Mouse (Mus musculus) liver, postnatal 0 days (tissue): ENCODE measurements at regions not wholly inside any gene's neighbourhood (a gene's known extent, or its start where the extent isn't known, plus 50 kb on each side); places are given as distances from the start of the nearest gene placed in this dataset.

Experiments used
- ATAC-seq: fragments of 200-750 bp; cut with Nextera tagmentation; 2 replicates; pipeline ENCODE4 v1.8.0; 2017; ENCODE audit warnings: mild to moderate bottlenecking, moderate library complexity
- DNase-seq: peaks from one replicate; pipeline ENCODE4 v3.0.0-alpha.2; 2016
- H3K27ac ChIP-seq: fragments of 300-500 bp; sonication (generic); 2 replicates; pipeline ENCODE4 v1.5.1; 2014; ENCODE audit warnings: antibody characterized with exemption, moderate library complexity, mild to moderate bottlenecking, low read depth
- H3K27me3 ChIP-seq: fragments of 300-500 bp; sonication (generic); 2 replicates; pipeline ENCODE4 v1.6.1; 2014; ENCODE audit warnings: low read length, control low read depth, mixed read lengths; ENCODE audit not compliant: insufficient read depth
- H3K36me3 ChIP-seq: fragments of 300-500 bp; sonication (generic); replicated peaks from 2 replicates; pipeline ENCODE4 v1.6.1; 2014; ENCODE audit warnings: mild to moderate bottlenecking, control low read depth, low read length, moderate library complexity, mixed read lengths; ENCODE audit not compliant: insufficient read depth
- H3K4me1 ChIP-seq: fragments of 300-500 bp; sonication (generic); 2 replicates; pipeline ENCODE4 v1.6.1; 2014; ENCODE audit warnings: antibody characterized with exemption, mild to moderate bottlenecking, control low read depth; ENCODE audit not compliant: insufficient read depth
- H3K4me2 ChIP-seq: fragments of 300-500 bp; sonication (generic); 2 replicates; pipeline ENCODE4 v1.6.1; 2014; ENCODE audit warnings: low read depth, mild to moderate bottlenecking, low read length, moderate library complexity, mixed read lengths
- H3K4me3 ChIP-seq: fragments of 300-500 bp; sonication (generic); 2 replicates; pipeline ENCODE4 v1.5.1; 2014; ENCODE audit warnings: low read depth, low read length
- H3K9ac ChIP-seq: fragments of 300-500 bp; sonication (generic); replicated peaks from 2 replicates; pipeline ENCODE4 v1.6.1; 2014; ENCODE audit warnings: mild to moderate bottlenecking, moderate library complexity
- H3K9me3 ChIP-seq: fragments of 300-500 bp; sonication (generic); 2 replicates; pipeline ENCODE4 v1.6.1; 2016; ENCODE audit warnings: mild to moderate bottlenecking, control low read depth, low read length, mixed read lengths
- CTCF ChIP-seq: sonication (generic); IDR thresholded peaks from 2 replicates; pipeline ENCODE4 v1.5.1; 2016; ENCODE audit warnings: antibody characterized with exemption, low read depth
- EP300 ChIP-seq: IDR thresholded peaks from 2 replicates; pipeline ENCODE4 v1.6.1; 2016; ENCODE audit warnings: antibody characterized with exemption, low read depth, mild to moderate bottlenecking
- WGBS: fragments of 180-500 bp; shearing (Covaris S2); extraction: QIAGEN DNeasy Blood & Tissue Kit; methylation state at CpG from one replicate; pipeline ENCODE4 v1.1.7; 2014; ENCODE audit not compliant: insufficient replicate concordance; 5-methylcytosine and 5-hydroxymethylcytosine counted together

GRCm38 (mm10) chr15:61142851-61143250, 220.0 kb upstream of the A1bg start:
- TF ChIP-seq EP300 (no peak), CTCF (no peak)
- H3K27me3 ChIP-seq = no peaks in the 10 kb centered on the region
- H3K27ac ChIP-seq = no peak overlapping the region
- no peaks in the 10 kb centered on the region for H3K36me3 ChIP-seq
- H3K4me1 ChIP-seq = no peaks in the 10 kb centered on the region
- H3K4me2 ChIP-seq = no peak overlapping the region
- no peak for DNase-seq
- ATAC-seq = no peak
- H3K9ac ChIP-seq = no peak overlapping the region
- no peak overlapping the region for H3K4me3 ChIP-seq
- no peaks in the 10 kb centered on the region for H3K9me3 ChIP-seq
- WGBS = 75% methylated on average over 3 of the region's 3 CpGs

- 78% methylated on average over 5 of the region's 5 CpGs for WGBS
- H3K27ac ChIP-seq = no peak overlapping the region
- H3K27me3 ChIP-seq = no peaks in the 10 kb centered on the region
- H3K9me3 ChIP-seq = no peaks in the 10 kb centered on the region
- no peaks in the 10 kb centered on the region for H3K4me1 ChIP-seq
- DNase-seq (no peak), ATAC-seq (no peak)
- TF ChIP-seq EP300 = no peak
- TF ChIP-seq CTCF = no peak
- H3K36me3 ChIP-seq = no peaks in the 10 kb centered on the region
- no peak overlapping the region for H3K4me2 ChIP-seq
- H3K9ac ChIP-seq = no peak overlapping the region
- no peak overlapping the region for H3K4me3 ChIP-seq
Measured at GRCm38 (mm10) chr15:61139151-61139550, 216.3 kb upstream of the A1bg start.

DNA sequence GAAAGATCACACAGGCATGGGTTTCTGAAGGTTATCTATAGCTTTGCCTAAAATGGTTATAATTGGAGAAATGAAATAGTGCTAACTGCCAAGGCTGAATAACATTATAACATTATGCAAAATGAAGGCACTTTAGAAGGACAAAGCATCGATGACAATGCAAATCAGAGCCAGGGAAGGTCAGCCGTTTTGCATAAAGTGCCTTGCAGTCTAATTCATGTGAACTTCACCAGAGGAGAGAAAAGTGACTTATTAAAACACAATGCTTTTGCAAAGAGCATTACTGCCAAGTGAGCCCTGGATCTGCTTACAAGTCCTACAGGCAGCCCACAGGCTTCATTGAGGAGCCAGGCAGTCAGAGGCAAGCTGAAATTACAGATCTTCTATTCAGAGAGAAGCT, 214.0 kb upstream of the A1bg start:
- Histone ChIP-seq H3K9me3 (no peaks in the 10 kb centered on the region), H3K36me3 (no peaks in the 10 kb centered on the region), H3K4me3 (no peak overlapping the region), H3K27ac (no peak overlapping the region), H3K9ac (no peak overlapping the region), H3K27me3 (no peaks in the 10 kb centered on the region), H3K4me2 (no peak overlapping the region), H3K4me1 (no peaks in the 10 kb centered on the region)
- ATAC-seq = no peak
- WGBS = 78% methylated on average over 2 of the region's 2 CpGs
- DNase-seq = no peak
- TF ChIP-seq EP300 (no peak), CTCF (no peak)

- H3K36me3 ChIP-seq = no peaks in the 10 kb centered on the region
- H3K4me2 ChIP-seq = no peak overlapping the region
- ATAC-seq = no peak
Measured at GRCm38 (mm10) chr15:61133316-61133715, 210.5 kb upstream of the A1bg start.

GRCm38 (mm10) chr15:61127971-61128370, 205.2 kb upstream of the A1bg start:
- TF ChIP-seq CTCF = no peak
- H3K4me2 ChIP-seq = no peak overlapping the region
- no peak for ATAC-seq
- 74% methylated on average over 2 of the region's 2 CpGs for WGBS
- no peaks in the 10 kb centered on the region for H3K27me3 ChIP-seq
- H3K36me3 ChIP-seq = no peaks in the 10 kb centered on the region
- H3K27ac ChIP-seq = no peak overlapping the region
- H3K4me3 ChIP-seq = no peak overlapping the region
- H3K9me3 ChIP-seq = no peaks in the 10 kb centered on the region
- no peak for DNase-seq
- H3K9ac ChIP-seq = no peak overlapping the region
- no peaks in the 10 kb centered on the region for H3K4me1 ChIP-seq

More at GRCm38 (mm10) chr15:61133316-61133715, 210.5 kb upstream of the A1bg start:
- no peak for DNase-seq
- TF ChIP-seq CTCF (no peak), EP300 (no peak)
- H3K9me3 ChIP-seq = no peaks in the 10 kb centered on the region
- H3K27me3 ChIP-seq = no peaks in the 10 kb centered on the region
- no peak overlapping the region for H3K4me3 ChIP-seq
- H3K27ac ChIP-seq = no peak overlapping the region
- WGBS = 53% methylated on average over 1 of the region's 1 CpGs
- H3K4me1 ChIP-seq = no peaks in the 10 kb centered on the region
- H3K9ac ChIP-seq = no peak overlapping the region

DNA sequence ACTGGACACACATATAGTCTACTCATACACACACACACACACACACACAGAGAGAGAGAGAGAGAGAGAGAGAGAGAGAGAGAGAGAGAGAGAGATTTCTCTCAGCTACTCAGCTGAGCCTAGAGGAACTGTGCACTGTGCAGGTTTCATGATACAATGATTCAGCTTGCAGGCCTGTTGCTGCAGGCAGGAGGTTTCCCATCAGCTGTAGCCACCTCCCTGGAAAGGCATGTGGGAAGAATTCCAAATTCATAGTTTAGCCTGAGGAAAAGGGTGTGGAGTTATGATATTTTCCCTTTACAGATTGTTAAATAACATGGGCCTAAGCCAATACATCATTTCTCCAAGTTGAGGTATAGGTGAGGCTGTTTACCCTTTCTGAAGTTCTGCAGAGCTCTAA, 204.3 kb upstream of the A1bg start:
- Histone ChIP-seq H3K9me3 (no peaks in the 10 kb centered on the region), H3K9ac (no peak overlapping the region), H3K27ac (no peak overlapping the region), H3K4me2 (no peak overlapping the region), H3K27me3 (no peaks in the 10 kb centered on the region), H3K36me3 (no peaks in the 10 kb centered on the region), H3K4me1 (no peaks in the 10 kb centered on the region), H3K4me3 (no peak overlapping the region)
- TF ChIP-seq CTCF (no peak), EP300 (no peak)
- ATAC-seq = no peak
- DNase-seq = no peak

DNA sequence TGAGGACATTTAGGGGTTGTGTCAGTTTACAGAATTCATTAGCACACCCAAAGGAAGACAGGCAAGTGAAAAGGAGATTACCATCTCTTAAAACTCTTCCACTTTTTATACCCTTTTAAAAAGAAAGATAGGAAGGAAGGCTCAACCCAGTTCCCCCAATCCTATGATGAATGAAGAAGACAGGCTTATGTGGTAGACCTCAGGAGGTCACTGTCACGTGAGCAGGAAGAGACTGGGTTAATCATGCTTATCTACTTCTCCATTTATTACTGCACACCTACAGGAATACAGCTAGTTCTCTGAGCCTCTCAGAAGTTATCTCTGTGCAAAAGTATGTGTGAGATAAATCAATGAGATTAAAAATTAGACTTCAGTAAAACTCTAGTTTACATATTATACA, 194.1 kb upstream of the A1bg start:
- WGBS = 6% methylated on average over 1 of the region's 1 CpGs
- Histone ChIP-seq H3K4me1 (no peaks in the 10 kb centered on the region), H3K9ac (no peak overlapping the region), H3K36me3 (no peaks in the 10 kb centered on the region), H3K4me3 (no peak overlapping the region), H3K9me3 (no peaks in the 10 kb centered on the region), H3K27ac (no peak overlapping the region), H3K4me2 (no peak overlapping the region), H3K27me3 (no peaks in the 10 kb centered on the region)
- ATAC-seq = no peak
- TF ChIP-seq EP300 (no peak), CTCF (no peak)
- DNase-seq = no peak
